Mouse (Mus musculus): Measurements from ENCODE around the gene Tbx3.

Tbx3 gene

GRCm38 (mm10) chr5:119692425-119692824 lies 22.0 kb downstream of the Tbx3 start:
- TF ChIP-seq GATA4 (IDR thresholded peaks at IDR 0.05; ENCODE audit: insufficient replicate concordance, low read length): no peak

GRCm38 (mm10) chr5:119694914-119695313 lies 24.4 kb downstream of the Tbx3 start:
- TF ChIP-seq GATA4 (IDR thresholded peaks at IDR 0.05; ENCODE audit: insufficient replicate concordance, low read length): no peak

GRCm38 (mm10) chr5:119703031-119703430 lies 32.6 kb downstream of the Tbx3 start:
- TF ChIP-seq GATA4 (IDR thresholded peaks at IDR 0.05; ENCODE audit: insufficient replicate concordance, low read length): no peak

- TF ChIP-seq GATA4 (IDR thresholded peaks at IDR 0.05; ENCODE audit: insufficient replicate concordance, low read length): no peak
These were observed 34.4 kb downstream of the Tbx3 start for GRCm38 (mm10) chr5:119704900-119705299.

GRCm38 (mm10) chr5:119706467-119706866 lies 36.0 kb downstream of the Tbx3 start:
- no peak for TF ChIP-seq GATA4 (IDR thresholded peaks at IDR 0.05; ENCODE audit: insufficient replicate concordance, low read length)

GRCm38 (mm10) chr5:119708850-119709585 lies 38.5 kb downstream of the Tbx3 start:
- no peak for TF ChIP-seq GATA4 (IDR thresholded peaks at IDR 0.05; ENCODE audit: insufficient replicate concordance, low read length)

GRCm38 (mm10) chr5:119709826-119710559 lies 39.5 kb downstream of the Tbx3 start:
- TF ChIP-seq GATA4 (IDR thresholded peaks at IDR 0.05; ENCODE audit: insufficient replicate concordance, low read length): no peak

- TF ChIP-seq GATA4 (IDR thresholded peaks at IDR 0.05; ENCODE audit: insufficient replicate concordance, low read length): no peak
These were observed 40.3 kb downstream of the Tbx3 start for GRCm38 (mm10) chr5:119710756-119711155.

GRCm38 (mm10) chr5:119711626-119712025 lies 41.2 kb downstream of the Tbx3 start:
- TF ChIP-seq GATA4 (IDR thresholded peaks at IDR 0.05; ENCODE audit: insufficient replicate concordance, low read length): no peak

- no peak for TF ChIP-seq GATA4 (IDR thresholded peaks at IDR 0.05; ENCODE audit: insufficient replicate concordance, low read length)
These were observed 42.3 kb downstream of the Tbx3 start for GRCm38 (mm10) chr5:119712679-119713246.

GRCm38 (mm10) chr5:119720471-119721265 lies 50.2 kb downstream of the Tbx3 start:
- no peak for TF ChIP-seq GATA4 (IDR thresholded peaks at IDR 0.05; ENCODE audit: insufficient replicate concordance, low read length)

GRCm38 (mm10) chr5:119732978-119733377 lies 62.5 kb downstream of the Tbx3 start:
- TF ChIP-seq GATA4 (IDR thresholded peaks at IDR 0.05; ENCODE audit: insufficient replicate concordance, low read length): no peak

All from liver, adult (tissue).